Mouse (Mus musculus) bone marrow macrophage, adult 2 months (primary cell): ENCODE data around the gene Chn2.

Source experiments
- CTCF ChIP-seq: IDR thresholded peaks from 2 replicates; pipeline ENCODE4 v1.5.1; 2012; ENCODE audit warnings: low read depth, mild to moderate bottlenecking, low read length, moderate library complexity
- POLR2A ChIP-seq: IDR thresholded peaks from 2 replicates; pipeline ENCODE4 v1.6.1; 2012; ENCODE audit warnings: mild to moderate bottlenecking, low read depth, low read length, borderline replicate concordance

GRCm38 (mm10) chr6:54058837-54059236 lies 19.5 kb downstream of the Chn2 start:
- TF ChIP-seq POLR2A: no peak
- no peak for TF ChIP-seq CTCF
